Mouse (Mus musculus) lung, embryonic 15.5 days (tissue): ENCODE results near the gene Gpr162. TPM values are rescaled to one million over a fixed set of nuclear protein-coding genes. Genes with fewer than 3 reads are reported as not detected.

Experiments
- ATAC-seq: fragments of 200-750 bp; cut with Nextera tagmentation; 2 replicates; pipeline ENCODE4 v1.8.0; 2017; ENCODE audit warnings: moderate number of reproducible peaks, borderline replicate concordance; ENCODE audit not compliant: low FRiP score, low TSS enrichment; ENCODE audit errors: extremely low read depth
- H3K27ac ChIP-seq: fragments of 300-500 bp; sonication (generic); 2 replicates; pipeline ENCODE4 v1.5.1; 2015; ENCODE audit warnings: moderate library complexity, mild to moderate bottlenecking, inconsistent platforms
- H3K27me3 ChIP-seq: fragments of 300-500 bp; sonication (generic); 2 replicates; pipeline ENCODE4 v1.6.1; 2015; ENCODE audit warnings: inconsistent platforms
- H3K36me3 ChIP-seq: fragments of 300-500 bp; sonication (generic); 2 replicates; pipeline ENCODE4 v1.6.1; 2015; ENCODE audit warnings: inconsistent platforms
- H3K4me1 ChIP-seq: fragments of 300-500 bp; sonication (generic); 2 replicates; pipeline ENCODE4 v1.6.1; 2015; ENCODE audit warnings: inconsistent platforms
- H3K4me2 ChIP-seq: fragments of 300-500 bp; sonication (generic); 2 replicates; pipeline ENCODE4 v1.6.1; 2015; ENCODE audit warnings: inconsistent platforms, mild to moderate bottlenecking, moderate library complexity
- H3K4me3 ChIP-seq: fragments of 300-500 bp; sonication (generic); 2 replicates; pipeline ENCODE4 v1.5.1; 2015; ENCODE audit warnings: mild to moderate bottlenecking, inconsistent platforms
- H3K9ac ChIP-seq: fragments of 300-500 bp; sonication (generic); 2 replicates; pipeline ENCODE4 v1.6.1; 2015; ENCODE audit warnings: inconsistent platforms
- H3K9me3 ChIP-seq: fragments of 300-500 bp; sonication (generic); 2 replicates; pipeline ENCODE4 v1.6.1; 2016; ENCODE audit warnings: inconsistent platforms
- WGBS: fragments of 180-500 bp; shearing (Covaris S2); methylation state at CpG from one replicate; pipeline ENCODE4 v1.1.7; 2015; 5-methylcytosine and 5-hydroxymethylcytosine counted together
- polyA plus RNA-seq: library from polyadenylated mRNA; unstranded; fragments of >200 nt; fragmentation: Nextera tagmentation; extraction: Ambion mirVana; gene quantifications from 2 replicates; pipeline ENCODE4 v1.2.1, GENCODE M21; 2015

Gpr162 gene
- polyA plus RNA-seq, 1 experiment from 2014 or later: 0.59 TPM

GRCm38 (mm10) chr6:124866560-124866959 lies 2.8 kb upstream of the Gpr162 start:
- ATAC-seq: no peak
- 54% methylated on average over 6 of the region's 7 CpGs for WGBS
- Histone ChIP-seq H3K27me3 (peaks cover 51% of the 10 kb centered on the region), H3K9ac (no peak overlapping the region), H3K4me1 (peaks cover 16% of the 10 kb centered on the region), H3K4me3 (no peak overlapping the region), H3K9me3 (no peaks in the 10 kb centered on the region), H3K27ac (no peak overlapping the region), H3K4me2 (no peak overlapping the region), H3K36me3 (no peaks in the 10 kb centered on the region)

DNA sequence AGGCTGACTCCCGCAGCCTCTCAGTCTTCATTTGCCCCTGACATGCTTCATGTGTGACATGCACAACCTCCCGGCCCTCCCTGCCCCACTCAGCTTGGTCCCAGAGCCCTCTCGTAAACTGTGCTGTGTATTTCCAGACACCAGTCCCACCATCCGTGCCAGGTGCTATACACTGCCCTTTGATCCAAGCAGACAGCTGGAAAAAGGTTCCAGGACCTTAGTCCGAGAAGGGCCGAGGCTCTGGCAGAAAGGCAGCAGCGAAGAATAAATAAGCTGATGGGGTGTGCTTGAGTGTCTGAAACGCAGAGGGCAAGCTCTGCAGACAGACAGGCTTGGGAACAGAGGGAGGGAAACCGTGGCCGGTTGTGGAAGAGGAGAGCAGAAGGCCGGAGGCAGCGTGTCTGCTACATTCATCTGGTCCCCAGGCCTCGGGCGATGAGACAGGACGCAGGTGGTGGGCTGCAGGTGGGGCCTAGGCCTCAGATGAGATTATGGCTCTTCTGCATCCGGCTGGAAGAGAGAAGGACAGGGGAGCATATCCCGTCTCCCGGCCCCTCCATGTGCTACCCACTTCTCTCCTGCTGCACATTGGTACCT lies 2.1 kb upstream of the Gpr162 start:
- Histone ChIP-seq H3K9me3 (no peaks in the 10 kb centered on the region), H3K36me3 (no peaks in the 10 kb centered on the region), H3K27ac (no peak overlapping the region), H3K4me1 (peaks cover 16% of the 10 kb centered on the region), H3K9ac (no peak overlapping the region), H3K4me2 (no peak overlapping the region), H3K27me3 (peaks cover 58% of the 10 kb centered on the region), H3K4me3 (no peak overlapping the region)
- 33% methylated on average over 18 of the region's 18 CpGs for WGBS
- ATAC-seq: no peak

DNA sequence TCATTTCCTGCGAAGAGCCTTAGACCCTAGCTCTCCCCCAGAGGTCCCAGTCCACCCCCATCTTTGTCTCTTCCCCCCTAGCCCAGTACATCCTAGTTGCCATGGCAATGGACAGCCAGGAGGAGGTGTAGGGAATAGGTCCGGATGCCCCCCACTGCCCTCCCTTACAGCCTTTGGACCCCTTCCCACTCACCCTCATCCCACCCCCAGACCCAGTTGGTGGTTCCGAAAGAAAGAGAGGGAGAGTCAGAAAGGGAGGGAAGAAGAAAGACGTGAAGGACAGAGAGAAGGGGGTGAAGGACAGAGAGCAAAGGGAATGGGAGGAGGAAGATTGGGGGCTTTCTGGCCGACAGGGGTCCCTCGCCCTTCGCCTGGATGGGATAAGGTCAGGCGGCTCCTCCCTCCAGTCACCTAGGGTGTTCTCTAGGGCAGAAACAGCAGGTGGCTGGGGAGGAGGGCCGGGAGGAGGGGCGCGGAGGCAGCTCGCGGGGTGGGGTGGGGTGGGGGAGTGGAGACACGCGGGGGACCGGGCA lies 592 bp downstream of the Gpr162 start:
- Histone ChIP-seq H3K36me3 (no peaks in the 10 kb centered on the region), H3K27ac (no peak overlapping the region), H3K4me1 (peaks cover 28% of the 10 kb centered on the region), H3K4me2 (peak overlapping the region; percentile 96), H3K9me3 (no peaks in the 10 kb centered on the region), H3K27me3 (peaks cover 77% of the 10 kb centered on the region), H3K4me3 (peak overlapping the region; percentile 50), H3K9ac (peak overlapping the region; percentile 50)
- WGBS: 2% methylated on average over 15 of the region's 16 CpGs
- peak; percentile 5; the same call in 1 of the 2 replicates for ATAC-seq

DNA sequence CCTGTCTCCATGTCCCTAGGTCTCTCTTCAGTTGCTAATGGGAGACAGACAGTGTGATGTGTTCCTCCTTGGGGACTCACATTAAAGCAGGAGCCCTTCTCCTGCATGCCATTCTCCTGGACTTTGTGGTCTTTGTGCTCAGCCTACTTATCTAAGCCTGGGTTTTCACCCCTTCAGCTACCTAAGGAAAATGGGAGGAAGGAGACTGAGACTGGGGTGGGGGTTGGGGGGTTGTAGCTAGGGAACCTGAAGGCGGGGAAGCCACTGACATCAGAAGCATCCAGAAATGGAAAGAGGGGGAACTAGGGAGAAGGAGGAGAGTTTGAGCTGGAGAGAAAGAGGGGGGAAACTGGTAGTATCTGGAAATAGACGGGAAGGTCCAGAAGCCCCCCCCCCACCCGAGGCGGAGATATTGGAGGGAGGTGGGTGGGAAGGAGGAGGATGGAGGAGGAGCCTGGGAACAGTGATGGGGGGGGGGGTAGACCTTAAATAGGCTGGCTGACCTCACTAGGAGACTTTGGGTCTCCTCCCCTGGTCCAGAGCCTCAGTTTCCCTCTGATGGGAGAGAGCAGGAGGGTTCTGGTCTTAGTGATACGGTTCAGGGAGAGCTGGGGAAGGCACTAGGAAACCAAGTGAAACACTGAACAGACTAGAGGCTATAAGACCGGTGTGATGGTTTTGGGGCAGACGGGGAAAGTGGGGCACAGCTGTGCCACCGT lies 1.2 kb downstream of the Gpr162 start:
- no peaks in the 10 kb centered on the region for H3K9me3 ChIP-seq
- no peak overlapping the region for H3K27ac ChIP-seq
- peaks cover 77% of the 10 kb centered on the region for H3K27me3 ChIP-seq
- 0 out of 2 replicates have a peak overlapping the region, but pooled peaks have one; percentile 50 for H3K4me3 ChIP-seq
- ATAC-seq: no peak
- H3K4me2 ChIP-seq: peak overlapping the region; percentile 96
- H3K4me1 ChIP-seq: peaks cover 34% of the 10 kb centered on the region
- no peaks in the 10 kb centered on the region for H3K36me3 ChIP-seq
- 12% methylated on average over 8 of the region's 8 CpGs for WGBS
- H3K9ac ChIP-seq: no peak overlapping the region

GRCm38 (mm10) chr6:124861802-124862201 lies 2.0 kb downstream of the Gpr162 start:
- 36% methylated on average over 3 of the region's 3 CpGs for WGBS
- Histone ChIP-seq H3K9me3 (no peaks in the 10 kb centered on the region), H3K4me1 (peaks cover 35% of the 10 kb centered on the region), H3K36me3 (no peaks in the 10 kb centered on the region), H3K4me2 (no peak overlapping the region), H3K27me3 (peaks cover 74% of the 10 kb centered on the region), H3K27ac (no peak overlapping the region), H3K9ac (no peak overlapping the region), H3K4me3 (no peak overlapping the region)
- no peak for ATAC-seq

- no peak for ATAC-seq
- 78% methylated on average over 19 of the region's 19 CpGs for WGBS
- peaks cover 40% of the 10 kb centered on the region for H3K4me1 ChIP-seq
Measured at GRCm38 (mm10) chr6:124861266-124861665, 2.5 kb downstream of the Gpr162 start.

DNA sequence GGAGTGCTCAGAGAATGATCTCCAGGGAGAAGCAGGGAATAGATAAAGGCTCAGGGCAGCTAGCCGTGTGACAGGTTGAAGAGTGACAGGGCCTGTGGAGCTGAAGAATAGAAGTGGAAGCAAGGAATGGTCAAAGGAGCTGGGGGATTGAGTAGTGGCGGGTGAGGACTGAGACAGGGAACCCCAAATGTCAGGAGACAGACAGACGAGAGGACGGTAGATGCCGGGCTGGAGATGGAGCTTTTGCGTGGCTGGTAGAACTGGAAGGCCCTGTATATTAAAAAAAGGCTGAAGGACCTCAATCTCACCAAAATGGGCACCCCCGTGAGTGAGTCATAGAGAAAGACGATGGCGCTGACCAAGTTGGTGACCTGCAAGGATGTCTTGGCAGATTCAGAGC lies 3.3 kb downstream of the Gpr162 start:
- no peak for ATAC-seq
- no peaks in the 10 kb centered on the region for H3K9me3 ChIP-seq
- no peak overlapping the region for H3K9ac ChIP-seq
- 87% methylated on average over 9 of the region's 9 CpGs for WGBS
- no peak overlapping the region for H3K4me3 ChIP-seq
- H3K27me3 ChIP-seq: peaks cover 61% of the 10 kb centered on the region
- no peak overlapping the region for H3K27ac ChIP-seq
- peaks cover 45% of the 10 kb centered on the region for H3K4me1 ChIP-seq
- H3K36me3 ChIP-seq: no peaks in the 10 kb centered on the region
- H3K4me2 ChIP-seq: no peak overlapping the region

More at GRCm38 (mm10) chr6:124861266-124861665, 2.5 kb downstream of the Gpr162 start:
- no peak overlapping the region for H3K9ac ChIP-seq
- no peaks in the 10 kb centered on the region for H3K36me3 ChIP-seq
- H3K4me2 ChIP-seq: no peak overlapping the region
- H3K27me3 ChIP-seq: peaks cover 69% of the 10 kb centered on the region
- H3K9me3 ChIP-seq: no peaks in the 10 kb centered on the region
- no peak overlapping the region for H3K27ac ChIP-seq
- H3K4me3 ChIP-seq: no peak overlapping the region

DNA sequence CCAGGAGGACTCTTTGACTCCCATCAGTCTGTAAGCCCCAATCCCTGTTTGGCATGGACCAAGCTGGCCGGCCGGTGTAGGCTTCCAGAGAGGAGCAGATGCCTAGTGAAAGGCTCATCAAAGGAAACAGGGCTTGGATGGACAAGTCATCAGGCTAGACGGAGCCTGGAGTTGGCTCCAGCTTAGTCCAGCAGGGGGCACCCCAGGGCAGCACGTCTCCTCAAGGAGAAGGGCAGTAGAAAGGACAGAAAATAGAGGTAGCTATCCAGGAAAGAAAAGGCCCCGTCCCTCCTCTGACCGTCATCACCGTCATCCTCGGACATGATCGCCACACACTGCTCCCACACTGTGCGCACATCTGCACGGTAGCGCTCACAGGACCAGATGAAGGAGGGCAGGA lies 4.1 kb downstream of the Gpr162 start:
- H3K4me3 ChIP-seq: no peak overlapping the region
- 8% methylated on average over 12 of the region's 12 CpGs for WGBS
- no peak for ATAC-seq

GRCm38 (mm10) chr6:124858561-124859318 lies 5.0 kb downstream of the Gpr162 start:
- peaks cover 44% of the 10 kb centered on the region for H3K27me3 ChIP-seq

More for the DNA sequence above, 4.1 kb downstream of the Gpr162 start:
- H3K27ac ChIP-seq: no peak overlapping the region
- no peak overlapping the region for H3K9ac ChIP-seq
- H3K36me3 ChIP-seq: no peaks in the 10 kb centered on the region
- H3K9me3 ChIP-seq: no peaks in the 10 kb centered on the region
- no peak overlapping the region for H3K4me2 ChIP-seq
- peaks cover 49% of the 10 kb centered on the region for H3K4me1 ChIP-seq
- peaks cover 53% of the 10 kb centered on the region for H3K27me3 ChIP-seq

GRCm38 (mm10) chr6:124857840-124858530 lies 5.8 kb downstream of the Gpr162 start:
- peak overlapping the region; percentile 85 for H3K4me3 ChIP-seq
- peak overlapping the region; percentile 89 for H3K9ac ChIP-seq
- whole genome bisulfite sequencing: 21% methylated on average over 26 of the region's 26 CpGs
- H3K4me2 ChIP-seq: peak overlapping the region; percentile 94
- H3K4me1 ChIP-seq: peaks cover 43% of the 10 kb centered on the region
- no peaks in the 10 kb centered on the region for H3K9me3 ChIP-seq
- 0 out of 2 replicates have a peak, but pooled peaks cover 3% of the 10 kb centered on the region for H3K36me3 ChIP-seq
- H3K27ac ChIP-seq: no peak overlapping the region; the same call in 1 of the 2 replicates
- H3K27me3 ChIP-seq: peaks cover 39% of the 10 kb centered on the region
- no peak for ATAC-seq

More at GRCm38 (mm10) chr6:124858561-124859318, 5.0 kb downstream of the Gpr162 start:
- WGBS: 63% methylated on average over 28 of the region's 28 CpGs
- Histone ChIP-seq H3K36me3 (no peaks in the 10 kb centered on the region), H3K4me3 (peak overlapping the region; percentile 85; the same call in 1 of the 2 replicates), H3K4me2 (peak overlapping the region; percentile 94; the same call in 1 of the 2 replicates), H3K27ac (no peak overlapping the region), H3K9ac (no peak overlapping the region), H3K4me1 (peaks cover 49% of the 10 kb centered on the region), H3K9me3 (no peaks in the 10 kb centered on the region)
- no peak for ATAC-seq
